Mouse (Mus musculus): ENCODE measurements around the gene Mobp. TPM values are rescaled to one million over a fixed set of nuclear protein-coding genes. Genes with fewer than 3 reads are reported as not detected.

Gene Mobp
- polyA plus RNA-seq, 1 experiment from 2014 or later, result 0.93 TPM

DNA sequence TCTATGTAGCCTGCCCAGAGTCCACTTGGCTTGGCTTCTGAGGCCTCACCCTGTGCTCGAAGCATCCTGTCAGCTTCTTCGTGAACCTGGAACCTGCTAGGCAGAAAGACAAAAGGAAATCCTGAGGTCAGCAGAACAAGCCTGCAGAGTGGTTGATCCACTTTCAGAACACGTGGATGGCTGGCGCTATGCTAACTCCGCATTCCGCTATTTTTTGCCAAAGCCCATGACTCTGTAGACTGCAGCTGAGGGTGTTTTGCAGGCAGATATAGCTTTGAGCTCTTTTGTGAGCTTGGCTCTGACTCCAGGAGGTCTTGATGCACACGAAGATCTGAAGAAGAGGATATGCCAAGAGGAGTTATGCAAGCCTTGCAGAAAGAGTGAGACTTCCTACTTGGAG is 43.2 kb downstream of the Mobp start:
- 80% methylated on average over 7 of the region's 7 CpGs for WGBS
- peaks cover 6% of the 10 kb centered on the region; the same call in 1 of the 2 replicates for H3K9me3 ChIP-seq
- peaks cover 16% of the 10 kb centered on the region for H3K27me3 ChIP-seq (replicated peaks; ENCODE audit: low read depth, poor library complexity, severe bottlenecking)
- DNase-seq (ENCODE audit: low spot score), result no peak
- no peak overlapping the region for H3K4me3 ChIP-seq
- H3K4me1 ChIP-seq, result peaks cover 8% of the 10 kb centered on the region; the same call in 1 of the 2 replicates
- no peak overlapping the region for H3K27ac ChIP-seq (replicated peaks)
- no peaks in the 10 kb centered on the region for H3K36me3 ChIP-seq (replicated peaks)

GRCm38 (mm10) chr9:120200873-120201272 is 51.4 kb downstream of the Mobp start:
- Histone ChIP-seq H3K36me3 (replicated peaks) (no peaks in the 10 kb centered on the region), H3K27ac (replicated peaks) (no peak overlapping the region), H3K4me1 (no peaks in the 10 kb centered on the region), H3K4me3 (no peak overlapping the region), H3K27me3 (replicated peaks; ENCODE audit: low read depth, poor library complexity, severe bottlenecking) (no peaks in the 10 kb centered on the region), H3K9me3 (peaks cover 6% of the 10 kb centered on the region; the same call in 1 of the 2 replicates)
- 62% methylated on average over 4 of the region's 4 CpGs for WGBS
- DNase-seq (ENCODE audit: low spot score), result no peak

GRCm38 (mm10) chr9:120201743-120202142 is 52.2 kb downstream of the Mobp start:
- H3K9me3 ChIP-seq, result peaks cover 3% of the 10 kb centered on the region; the same call in 1 of the 2 replicates
- no peak overlapping the region for H3K27ac ChIP-seq (replicated peaks)
- H3K4me1 ChIP-seq, result no peaks in the 10 kb centered on the region
- H3K36me3 ChIP-seq (replicated peaks), result no peaks in the 10 kb centered on the region
- DNase-seq (ENCODE audit: low spot score), result no peak
- 85% methylated on average over 7 of the region's 7 CpGs for WGBS
- no peak overlapping the region for H3K4me3 ChIP-seq
- H3K27me3 ChIP-seq (replicated peaks; ENCODE audit: low read depth, poor library complexity, severe bottlenecking), result no peaks in the 10 kb centered on the region

- Histone ChIP-seq H3K4me1 (no peaks in the 10 kb centered on the region), H3K27ac (replicated peaks) (no peak overlapping the region), H3K9me3 (no peaks in the 10 kb centered on the region), H3K4me3 (no peak overlapping the region), H3K36me3 (replicated peaks) (no peaks in the 10 kb centered on the region), H3K27me3 (replicated peaks; ENCODE audit: low read depth, poor library complexity, severe bottlenecking) (no peaks in the 10 kb centered on the region)
- 25% methylated on average over 12 of the region's 12 CpGs for WGBS
- DNase-seq (ENCODE audit: low spot score), result peak; percentile 28
These were observed 53.2 kb downstream of the Mobp start for GRCm38 (mm10) chr9:120202683-120203082.

DNA sequence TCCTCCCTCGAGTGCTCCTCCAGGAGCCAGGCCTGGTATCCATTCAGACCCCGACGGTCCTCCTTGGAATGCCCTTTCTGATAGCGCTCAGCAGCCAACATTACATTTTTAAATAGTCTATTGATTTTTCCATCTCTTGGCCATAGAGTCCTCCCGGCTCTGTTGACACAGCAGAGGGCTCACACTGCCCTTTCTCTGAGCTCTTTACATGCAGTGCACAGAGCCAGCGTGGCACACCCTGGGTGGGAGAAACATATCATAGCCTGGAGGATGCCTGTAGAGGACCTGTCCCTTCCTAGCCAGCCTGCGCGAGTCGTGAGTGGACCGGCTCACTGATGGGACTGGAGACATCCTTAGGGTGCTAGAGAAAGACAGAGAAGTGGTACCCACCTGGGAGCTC is 54.4 kb downstream of the Mobp start:
- H3K27ac ChIP-seq (replicated peaks), result no peak overlapping the region
- no peaks in the 10 kb centered on the region for H3K27me3 ChIP-seq (replicated peaks; ENCODE audit: low read depth, poor library complexity, severe bottlenecking)
- 88% methylated on average over 10 of the region's 10 CpGs for WGBS
- no peak overlapping the region for H3K4me3 ChIP-seq
- H3K36me3 ChIP-seq (replicated peaks), result no peaks in the 10 kb centered on the region
- no peaks in the 10 kb centered on the region for H3K9me3 ChIP-seq
- no peaks in the 10 kb centered on the region for H3K4me1 ChIP-seq
- no peak for DNase-seq (ENCODE audit: low spot score)

DNA sequence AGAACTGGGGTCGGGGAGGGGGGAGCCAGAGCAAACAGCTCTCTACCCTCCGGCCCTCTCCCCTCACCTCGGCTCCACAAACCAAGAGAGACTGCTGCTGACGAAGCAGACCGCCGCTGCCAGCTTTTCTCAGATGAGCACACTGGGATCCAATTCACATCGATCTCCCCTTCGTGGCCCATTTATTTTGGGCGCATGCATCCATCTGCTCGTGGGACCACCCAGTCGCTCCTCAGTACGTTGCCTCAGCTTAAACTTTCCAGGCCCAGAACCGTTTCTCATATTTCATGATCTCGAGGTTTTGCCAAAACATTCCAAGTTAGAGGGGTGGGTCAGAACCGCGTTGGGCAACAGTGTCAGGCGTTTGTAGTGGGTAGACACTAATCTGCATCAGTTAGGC is 57.4 kb downstream of the Mobp start:
- Histone ChIP-seq H3K27ac (replicated peaks) (no peak overlapping the region), H3K27me3 (replicated peaks; ENCODE audit: low read depth, poor library complexity, severe bottlenecking) (no peaks in the 10 kb centered on the region), H3K4me3 (no peak overlapping the region), H3K4me1 (no peaks in the 10 kb centered on the region), H3K9me3 (no peaks in the 10 kb centered on the region), H3K36me3 (replicated peaks) (no peaks in the 10 kb centered on the region)
- no peak for DNase-seq (ENCODE audit: low spot score)
- WGBS, result 80% methylated on average over 17 of the region's 17 CpGs

- H3K36me3 ChIP-seq (replicated peaks), result no peaks in the 10 kb centered on the region
- DNase-seq (ENCODE audit: low spot score), result peak; percentile 49
- 80% methylated on average over 4 of the region's 4 CpGs for WGBS
- H3K9me3 ChIP-seq, result no peaks in the 10 kb centered on the region
- H3K27ac ChIP-seq (replicated peaks), result no peak overlapping the region
- H3K4me1 ChIP-seq, result no peaks in the 10 kb centered on the region
- H3K27me3 ChIP-seq (replicated peaks; ENCODE audit: low read depth, poor library complexity, severe bottlenecking), result no peaks in the 10 kb centered on the region
- H3K4me3 ChIP-seq, result no peak overlapping the region
These were observed 60.6 kb downstream of the Mobp start for GRCm38 (mm10) chr9:120210068-120210467.

GRCm38 (mm10) chr9:120210865-120211264 is 61.4 kb downstream of the Mobp start:
- Histone ChIP-seq H3K27me3 (replicated peaks; ENCODE audit: low read depth, poor library complexity, severe bottlenecking) (no peaks in the 10 kb centered on the region), H3K4me1 (no peaks in the 10 kb centered on the region), H3K4me3 (no peak overlapping the region), H3K9me3 (no peaks in the 10 kb centered on the region), H3K36me3 (replicated peaks) (no peaks in the 10 kb centered on the region), H3K27ac (replicated peaks) (no peak overlapping the region)
- 78% methylated on average over 4 of the region's 4 CpGs for WGBS
- DNase-seq (ENCODE audit: low spot score), result no peak

- 82% methylated on average over 6 of the region's 6 CpGs for WGBS
- H3K36me3 ChIP-seq (replicated peaks), result no peaks in the 10 kb centered on the region
- no peak overlapping the region for H3K27ac ChIP-seq (replicated peaks)
- H3K27me3 ChIP-seq (replicated peaks; ENCODE audit: low read depth, poor library complexity, severe bottlenecking), result no peaks in the 10 kb centered on the region
- no peak for DNase-seq (ENCODE audit: low spot score)
- H3K4me1 ChIP-seq, result no peaks in the 10 kb centered on the region
- no peaks in the 10 kb centered on the region for H3K9me3 ChIP-seq
- no peak overlapping the region for H3K4me3 ChIP-seq
These were observed 63.4 kb downstream of the Mobp start for GRCm38 (mm10) chr9:120212936-120213335.

DNA sequence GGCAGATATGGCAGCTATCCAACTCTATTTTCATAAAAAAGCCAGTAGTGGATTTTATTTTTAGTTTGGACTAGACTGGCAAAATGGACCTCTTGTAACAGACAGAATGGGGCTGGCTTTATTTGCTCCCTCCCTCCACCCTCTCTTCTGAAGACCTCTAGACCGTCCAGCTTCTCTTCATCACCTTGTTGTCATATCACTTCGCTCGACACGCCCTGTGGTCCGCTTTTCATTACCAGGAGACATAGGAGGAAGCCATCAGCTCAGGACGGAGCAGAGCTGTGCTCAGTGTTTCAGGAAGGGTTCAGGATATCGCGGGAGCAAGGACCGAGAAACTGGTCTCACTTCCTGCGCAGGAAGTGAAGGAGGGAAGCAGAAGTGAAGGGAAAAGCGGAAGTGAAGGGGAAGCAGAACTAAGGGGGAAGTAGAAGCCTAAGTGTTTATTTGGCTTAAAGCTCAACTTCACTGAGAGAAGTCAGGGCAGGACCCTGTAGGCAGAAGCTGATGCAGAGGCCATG is 65.5 kb downstream of the Mobp start:
- no peaks in the 10 kb centered on the region for H3K36me3 ChIP-seq (replicated peaks)
- no peak for DNase-seq (ENCODE audit: low spot score)
- WGBS, result 90% methylated on average over 11 of the region's 11 CpGs
- no peak overlapping the region for H3K4me3 ChIP-seq
- no peaks in the 10 kb centered on the region for H3K9me3 ChIP-seq
- no peaks in the 10 kb centered on the region for H3K27me3 ChIP-seq (replicated peaks; ENCODE audit: low read depth, poor library complexity, severe bottlenecking)
- no peaks in the 10 kb centered on the region for H3K4me1 ChIP-seq
- no peak overlapping the region for H3K27ac ChIP-seq (replicated peaks)

DNA sequence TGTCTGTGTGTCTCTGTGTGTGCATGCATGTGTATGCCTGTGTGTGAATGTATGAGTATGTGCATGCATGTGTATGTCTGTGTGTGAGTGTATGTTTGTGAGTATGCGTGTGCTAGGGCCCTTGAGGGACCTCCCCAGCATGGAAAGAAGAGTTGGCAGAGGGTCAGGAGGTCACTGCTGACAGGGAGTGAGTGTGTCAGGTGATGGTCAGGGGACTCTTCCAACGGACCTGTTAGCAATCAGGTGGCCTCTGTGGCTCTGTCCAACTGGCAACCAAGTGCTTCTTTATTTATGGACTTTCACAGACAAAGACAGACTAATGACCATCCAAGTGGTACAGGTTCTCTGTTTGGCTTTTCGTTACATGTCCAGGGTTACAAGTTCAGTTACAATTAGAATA is 69.9 kb downstream of the Mobp start:
- 68% methylated on average over 3 of the region's 3 CpGs for WGBS
- Histone ChIP-seq H3K27me3 (replicated peaks; ENCODE audit: low read depth, poor library complexity, severe bottlenecking) (no peaks in the 10 kb centered on the region), H3K27ac (replicated peaks) (no peak overlapping the region), H3K4me3 (no peak overlapping the region), H3K9me3 (no peaks in the 10 kb centered on the region), H3K36me3 (replicated peaks) (no peaks in the 10 kb centered on the region), H3K4me1 (peaks cover 9% of the 10 kb centered on the region; the same call in 1 of the 2 replicates)
- DNase-seq (ENCODE audit: low spot score), result no peak
